Mouse (Mus musculus): ENCODE data around the gene Spin2d.
"Not testable (repeated sequence)": the region's sequence is repeated elsewhere in the genome, so short reads cannot be mapped to it uniquely, and the experiment has no call there.

Spin2d gene

GRCm38 (mm10) chrX:73176889-73177288 lies at the start of gene Spin2d:
Gene Spin2d, minus strand, starts transcription at chrX:73176989.
- not testable (repeated sequence) for DNase-seq (ENCODE audit: extremely low spot score, low read depth, low spot score)

GRCm38 (mm10) chrX:73225365-73225764 lies 48.6 kb upstream of the Spin2d start:
- no peak for DNase-seq (ENCODE audit: extremely low spot score, low read depth, low spot score)

- DNase-seq (ENCODE audit: extremely low spot score, low read depth, low spot score), result not testable (repeated sequence)
Measured at GRCm38 (mm10) chrX:73213819-73214564, 37.2 kb upstream of the Spin2d start, which contains the start of gene Xlr4b. Gene Xlr4b, plus strand, starts transcription at chrX:73214333.

GRCm38 (mm10) chrX:73191934-73192333 lies 15.1 kb upstream of the Spin2d start, which contains the start of gene Xlr3b:
Gene Xlr3b, plus strand, starts transcription at chrX:73192207.
- not testable (repeated sequence) for DNase-seq (ENCODE audit: extremely low spot score, low read depth, low spot score)

GRCm38 (mm10) chrX:73149350-73149749 lies 27.4 kb downstream of the Spin2d start, which contains the start of gene DXBay18:
Gene DXBay18, minus strand, starts transcription at chrX:73149450.
- DNase-seq (ENCODE audit: extremely low spot score, low read depth, low spot score), result not testable (repeated sequence)

- DNase-seq (ENCODE audit: extremely low spot score, low read depth, low spot score), result not testable (repeated sequence)
Measured at GRCm38 (mm10) chrX:73148496-73148895, 28.3 kb downstream of the Spin2d start, which contains the start of gene Xlr5b. Gene Xlr5b, plus strand, starts transcription at chrX:73148796.

- not testable (repeated sequence) for DNase-seq (ENCODE audit: extremely low spot score, low read depth, low spot score)
Measured at GRCm38 (mm10) chrX:73143218-73143618, 33.6 kb downstream of the Spin2d start.
